Mouse (Mus musculus): ENCODE measurements around the gene Tmem126b.

Tmem126b gene

GRCm38 (mm10) chr7:90475793-90476312, at the start of gene Tmem126b:
Tmem126b (minus strand) TSS chr7:90476001.
- peak; percentile 100 for DNase-seq

GRCm38 (mm10) chr7:90512293-90512692, 36.5 kb upstream of the Tmem126b start:
- DNase-seq, result no peak

GRCm38 (mm10) chr7:90508124-90508523, 32.3 kb upstream of the Tmem126b start:
- no peak for DNase-seq

- DNase-seq, result no peak
These were observed 6.8 kb upstream of the Tmem126b start for GRCm38 (mm10) chr7:90482607-90483006.

- DNase-seq, result no peak
These were observed 778 bp upstream of the Tmem126b start, which contains the start of gene Dlg2 for GRCm38 (mm10) chr7:90476313-90477245. Dlg2 (plus strand) TSS chr7:90476672.

- no peak for DNase-seq
These were observed 2.3 kb downstream of the Tmem126b start for GRCm38 (mm10) chr7:90473511-90473910.

- no peak for DNase-seq
These were observed 14.4 kb downstream of the Tmem126b start for GRCm38 (mm10) chr7:90461441-90461840.

GRCm38 (mm10) chr7:90460930-90461329, 14.9 kb downstream of the Tmem126b start:
- peak; percentile 59 for DNase-seq

GRCm38 (mm10) chr7:90460330-90460729, 15.5 kb downstream of the Tmem126b start:
- DNase-seq, result no peak

GRCm38 (mm10) chr7:90457517-90457916, 18.3 kb downstream of the Tmem126b start:
- DNase-seq, result peak; percentile 32

GRCm38 (mm10) chr7:90456845-90457468, 18.8 kb downstream of the Tmem126b start, which contains the start of gene Tmem126a:
Tmem126a (minus strand) TSS chr7:90457229.
- DNase-seq, result peak; percentile 92

- no peak for DNase-seq
These were observed 19.5 kb downstream of the Tmem126b start for GRCm38 (mm10) chr7:90456149-90456844.

GRCm38 (mm10) chr7:90444206-90444605, 31.6 kb downstream of the Tmem126b start:
- no peak for DNase-seq

GRCm38 (mm10) chr7:90443101-90444091, 32.4 kb downstream of the Tmem126b start:
- peak; percentile 79 for DNase-seq

- peak; percentile 99 for DNase-seq
These were observed 33.2 kb downstream of the Tmem126b start, which contains the start of gene Crebzf for GRCm38 (mm10) chr7:90442518-90443080. Crebzf (plus strand) TSS chr7:90442729.

- no peak for DNase-seq
These were observed 33.7 kb downstream of the Tmem126b start for GRCm38 (mm10) chr7:90442070-90442469.

GRCm38 (mm10) chr7:90440044-90440443, 35.8 kb downstream of the Tmem126b start:
- no peak for DNase-seq

- no peak for DNase-seq
These were observed 43.6 kb downstream of the Tmem126b start for GRCm38 (mm10) chr7:90432221-90432620.

- DNase-seq, result peak; percentile 21
These were observed 48.8 kb downstream of the Tmem126b start for GRCm38 (mm10) chr7:90427006-90427405.

- DNase-seq, result peak; percentile 92
These were observed 49.5 kb downstream of the Tmem126b start, which contains the start of gene Ccdc89 for GRCm38 (mm10) chr7:90426020-90427001. Ccdc89 (plus strand) TSS chr7:90426577.
